Mouse (Mus musculus) ES-Bruce4 (cell line): ENCODE measurements around the gene Syt17. TPM values are rescaled to one million over a fixed set of nuclear protein-coding genes. Genes with fewer than 3 reads are reported as not detected.

ENCODE experiments used
- H3K27ac ChIP-seq: 2 replicates; pipeline ENCODE4 v1.5.1; 2012; ENCODE audit warnings: low read length, inconsistent platforms; ENCODE audit not compliant: insufficient read depth
- H3K27me3 ChIP-seq: 2 replicates; pipeline ENCODE4 v1.6.1; 2012; ENCODE audit warnings: mild to moderate bottlenecking, low read length, inconsistent platforms; ENCODE audit not compliant: control insufficient read depth, poor library complexity, insufficient read depth, severe bottlenecking
- H3K36me3 ChIP-seq: 2 replicates; pipeline ENCODE4 v1.6.1; 2012; ENCODE audit warnings: inconsistent platforms, mild to moderate bottlenecking, low read length, moderate library complexity; ENCODE audit not compliant: control insufficient read depth, poor library complexity, insufficient read depth, severe bottlenecking
- H3K4me1 ChIP-seq: one replicate; pipeline ENCODE4 v1.8.1; 2011; ENCODE audit warnings: low read length; ENCODE audit not compliant: control insufficient read depth, insufficient read depth
- H3K4me3 ChIP-seq: 2 replicates; pipeline ENCODE4 v1.5.1; 2011; ENCODE audit warnings: low read depth, mild to moderate bottlenecking, low read length
- H3K9ac ChIP-seq: 2 replicates; pipeline ENCODE4 v1.6.1; 2012; ENCODE audit warnings: low read depth, mild to moderate bottlenecking, inconsistent platforms; ENCODE audit not compliant: poor library complexity, severe bottlenecking
- H3K9me3 ChIP-seq: replicated peaks from 2 replicates; pipeline ENCODE4 v1.6.1; 2012; ENCODE audit warnings: mild to moderate bottlenecking, low read length, inconsistent platforms; ENCODE audit not compliant: control insufficient read depth, poor library complexity, insufficient read depth, severe bottlenecking
- CTCF ChIP-seq: IDR thresholded peaks from one replicate; pipeline ENCODE4 v1.8.1; 2011; ENCODE audit warnings: low read depth, low read length
- EP300 ChIP-seq: IDR thresholded peaks from 2 replicates; pipeline ENCODE4 v1.6.1; 2011; ENCODE audit warnings: low read depth, low read length; ENCODE audit not compliant: insufficient read depth
- POLR2A ChIP-seq: IDR thresholded peaks from one replicate; pipeline ENCODE4 v1.8.1; 2011; ENCODE audit warnings: low read length; ENCODE audit not compliant: insufficient read depth
- polyA plus RNA-seq: library from polyadenylated mRNA; stranded (reverse); fragments of >200 nt; gene quantifications from 2 replicates; pipeline ENCODE4 v1.2.4, GENCODE M21; 2011; ENCODE audit warnings: low read depth; ENCODE audit not compliant: missing spikeins, insufficient read depth, insufficient read length

The Syt17 gene
- polyA plus RNA-seq, 1 experiment: 4.0 TPM

- no peak overlapping the region for H3K9ac ChIP-seq
- no peaks in the 10 kb centered on the region for H3K36me3 ChIP-seq
- TF ChIP-seq CTCF (no peak), EP300 (no peak), POLR2A (no peak)
- H3K9me3 ChIP-seq: no peaks in the 10 kb centered on the region
- H3K4me1 ChIP-seq: no peaks in the 10 kb centered on the region
- no peaks in the 10 kb centered on the region for H3K27me3 ChIP-seq
- no peak overlapping the region for H3K27ac ChIP-seq
- no peak overlapping the region for H3K4me3 ChIP-seq
These were observed 46.1 kb downstream of the Syt17 start for GRCm38 (mm10) chr7:118401949-118402348.

DNA sequence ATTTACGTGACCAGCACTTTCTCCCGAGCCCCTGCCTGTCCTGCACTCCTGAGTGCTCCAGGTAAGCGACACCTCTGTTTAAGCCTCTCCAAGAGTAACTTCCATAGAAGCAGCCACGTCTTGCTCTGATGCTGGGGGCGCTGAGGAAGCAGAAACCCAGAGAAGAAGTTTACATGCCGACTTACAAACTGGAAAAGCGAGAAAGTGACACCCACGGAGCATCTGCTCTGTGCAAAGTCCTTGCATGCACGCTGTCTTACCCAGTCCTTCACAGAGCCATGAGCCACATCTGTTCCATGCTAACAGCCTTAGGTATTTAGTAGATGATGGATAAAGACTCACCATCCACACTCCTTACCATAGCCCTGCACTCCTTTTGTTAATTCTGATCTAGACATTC, 48.3 kb downstream of the Syt17 start:
- Histone ChIP-seq H3K36me3 (no peaks in the 10 kb centered on the region), H3K4me3 (no peak overlapping the region), H3K27me3 (no peaks in the 10 kb centered on the region), H3K27ac (no peak overlapping the region), H3K4me1 (no peaks in the 10 kb centered on the region), H3K9me3 (no peaks in the 10 kb centered on the region), H3K9ac (no peak overlapping the region)
- TF ChIP-seq POLR2A: no peak
- TF ChIP-seq CTCF: no peak
- TF ChIP-seq EP300: no peak

DNA sequence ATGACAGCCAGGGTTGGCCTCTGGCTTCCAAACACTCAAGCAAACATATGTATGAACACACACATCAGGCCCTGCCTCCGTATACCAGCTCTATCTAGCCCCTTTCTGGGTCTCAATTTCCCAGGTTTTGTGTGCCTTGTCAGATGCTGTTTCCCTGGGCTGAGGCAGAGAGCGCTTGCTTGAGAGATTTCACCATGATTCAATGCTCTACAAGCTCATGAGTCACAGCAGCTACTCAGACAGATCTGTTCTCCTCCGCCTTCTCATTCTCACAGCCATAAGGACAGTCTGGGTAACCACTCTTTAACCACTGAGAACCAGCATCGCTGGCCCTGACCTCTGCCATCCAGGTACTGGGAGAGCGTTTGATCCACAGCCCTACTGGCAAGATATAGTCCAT, 57.3 kb downstream of the Syt17 start:
- Histone ChIP-seq H3K27ac (no peak overlapping the region), H3K9me3 (no peaks in the 10 kb centered on the region), H3K9ac (no peak overlapping the region), H3K36me3 (no peaks in the 10 kb centered on the region), H3K4me3 (no peak overlapping the region), H3K27me3 (no peaks in the 10 kb centered on the region), H3K4me1 (no peaks in the 10 kb centered on the region)
- TF ChIP-seq EP300 (no peak), POLR2A (no peak), CTCF (no peak)

DNA sequence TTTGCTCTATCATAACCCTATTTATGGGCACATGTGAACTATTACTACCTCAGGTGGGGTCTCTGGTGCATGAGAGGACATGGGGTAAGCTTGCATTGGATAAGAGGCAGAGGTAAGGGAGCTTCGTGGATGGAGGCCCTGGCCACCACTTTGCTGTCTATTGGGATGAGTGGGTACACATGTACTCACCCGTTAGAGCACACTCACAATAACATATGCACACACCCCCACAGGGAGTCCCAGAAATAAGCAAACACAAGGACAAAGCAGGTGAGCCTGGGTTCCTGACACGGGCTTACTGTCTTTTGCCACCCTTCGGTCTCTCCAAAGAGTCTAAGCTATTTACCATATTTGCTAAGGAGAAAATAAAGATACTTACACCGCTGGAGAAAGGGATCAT, 67.0 kb downstream of the Syt17 start:
- Histone ChIP-seq H3K27me3 (no peaks in the 10 kb centered on the region), H3K9ac (no peak overlapping the region), H3K4me3 (no peak overlapping the region), H3K9me3 (no peaks in the 10 kb centered on the region), H3K36me3 (no peaks in the 10 kb centered on the region), H3K4me1 (no peaks in the 10 kb centered on the region), H3K27ac (no peak overlapping the region)
- TF ChIP-seq EP300 (no peak), CTCF (no peak), POLR2A (no peak)

DNA sequence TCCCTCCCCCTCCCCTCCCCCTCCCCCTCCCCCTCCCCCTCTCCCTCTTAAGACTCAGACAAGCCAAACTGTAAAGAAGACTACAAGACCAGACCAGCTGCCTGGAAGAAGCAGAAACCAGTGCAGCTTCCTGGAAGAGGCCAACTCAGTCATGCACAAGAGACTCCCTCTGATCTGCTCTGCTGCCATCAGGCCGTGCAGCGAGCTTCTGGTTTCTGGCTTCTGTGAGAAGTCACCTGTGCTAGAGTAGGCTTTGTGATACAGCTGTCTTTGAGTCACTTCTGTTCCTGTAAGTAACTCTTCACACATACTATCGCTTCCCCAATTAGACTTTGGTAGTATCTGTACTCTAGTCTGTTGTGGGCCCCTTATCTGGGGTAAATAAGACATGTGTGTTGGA, 68.0 kb downstream of the Syt17 start:
- Histone ChIP-seq H3K36me3 (no peaks in the 10 kb centered on the region), H3K4me1 (no peaks in the 10 kb centered on the region), H3K27me3 (no peaks in the 10 kb centered on the region), H3K27ac (no peak overlapping the region), H3K9me3 (no peaks in the 10 kb centered on the region), H3K4me3 (no peak overlapping the region), H3K9ac (no peak overlapping the region)
- TF ChIP-seq CTCF (no peak), EP300 (no peak), POLR2A (no peak)

DNA sequence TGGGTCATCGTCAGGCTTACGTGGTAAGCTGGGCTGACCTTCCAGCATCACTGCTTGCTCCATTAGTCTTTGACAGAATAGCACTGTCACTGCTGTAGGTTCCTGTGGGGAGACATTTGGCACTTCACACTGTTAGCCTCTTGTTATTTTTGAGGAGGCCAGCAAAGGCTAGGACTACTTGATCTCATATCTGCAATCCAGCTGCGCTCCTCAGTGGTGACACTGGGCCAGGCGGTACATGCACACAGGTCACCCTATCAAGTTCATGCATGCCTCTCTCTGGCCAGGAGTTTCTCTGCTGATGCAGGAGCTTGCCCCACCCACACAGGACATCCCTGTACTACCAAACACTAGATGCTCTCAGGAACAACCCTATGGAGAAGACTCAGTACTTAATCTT, 71.4 kb downstream of the Syt17 start:
- no peak overlapping the region for H3K9ac ChIP-seq
- TF ChIP-seq POLR2A (no peak), CTCF (no peak)
- no peaks in the 10 kb centered on the region for H3K4me1 ChIP-seq
- H3K4me3 ChIP-seq: no peak overlapping the region
- H3K9me3 ChIP-seq: no peaks in the 10 kb centered on the region
- H3K27ac ChIP-seq: no peak overlapping the region
- no peaks in the 10 kb centered on the region for H3K36me3 ChIP-seq
- H3K27me3 ChIP-seq: no peaks in the 10 kb centered on the region
